Mouse (Mus musculus) central nervous system, embryonic 18 days (tissue): ENCODE data around the gene H2-DMa. TPM values are rescaled to one million over a fixed set of nuclear protein-coding genes. Genes with fewer than 3 reads are reported as not detected.

Experiments
- polyA plus RNA-seq: library from polyadenylated mRNA; depleted of rRNA; stranded (reverse); fragments of >200 nt; gene quantifications from 2 replicates; pipeline ENCODE4 v1.2.3, GENCODE M21; 2012; rRNA removed

The H2-DMa gene
- 15.7 and 16.4 TPM in 2 replicates for polyA plus RNA-seq

DNA sequence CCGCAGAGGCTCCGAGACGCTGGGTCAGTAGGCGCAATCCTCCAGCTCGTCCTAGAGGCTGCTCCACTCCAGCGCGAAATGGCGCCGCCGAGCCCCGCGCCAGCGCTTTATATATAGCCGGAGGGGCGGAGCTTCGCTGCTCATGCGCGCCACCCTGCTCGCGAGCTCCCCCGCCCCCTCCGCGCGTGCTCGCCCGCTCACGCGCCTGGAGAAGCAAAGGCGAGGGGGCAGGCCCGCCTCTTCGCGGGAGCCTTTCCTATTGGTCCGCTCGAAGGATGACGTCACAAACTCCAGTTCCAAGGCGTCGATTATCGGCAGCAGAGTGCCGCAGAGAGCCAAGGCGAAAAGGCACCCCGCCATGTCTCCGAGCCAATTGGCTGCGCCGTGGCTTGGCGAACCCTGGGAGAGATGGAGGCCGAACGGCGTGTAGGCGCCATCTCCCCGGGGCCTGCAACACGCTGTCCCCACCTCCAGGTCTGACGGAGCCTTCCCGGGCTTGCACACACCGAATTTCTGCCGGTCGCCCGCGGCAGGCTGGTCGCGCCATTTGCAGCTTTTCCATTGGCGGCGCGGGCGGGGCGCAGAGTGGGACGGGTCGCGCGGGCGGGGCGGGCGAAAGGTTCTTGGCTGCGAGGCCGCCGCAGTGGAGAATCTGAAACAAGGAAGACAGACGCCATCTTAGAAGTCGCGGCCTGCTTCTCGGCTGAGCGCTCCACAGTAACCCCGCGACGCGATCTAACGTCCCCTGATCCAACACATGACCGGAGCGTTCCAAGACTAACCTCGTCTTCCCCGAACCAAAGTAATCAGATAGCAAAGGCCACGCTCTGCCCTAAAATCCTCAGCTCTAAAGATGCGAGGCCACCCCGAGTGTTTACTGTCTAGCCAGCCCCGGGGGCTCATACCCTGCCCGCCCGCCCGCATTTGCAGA lies at the start of gene H2-DMa:
Gene H2-DMa (plus strand): TSS at position 293 of the 931 bp plus-strand sequence.

DNA sequence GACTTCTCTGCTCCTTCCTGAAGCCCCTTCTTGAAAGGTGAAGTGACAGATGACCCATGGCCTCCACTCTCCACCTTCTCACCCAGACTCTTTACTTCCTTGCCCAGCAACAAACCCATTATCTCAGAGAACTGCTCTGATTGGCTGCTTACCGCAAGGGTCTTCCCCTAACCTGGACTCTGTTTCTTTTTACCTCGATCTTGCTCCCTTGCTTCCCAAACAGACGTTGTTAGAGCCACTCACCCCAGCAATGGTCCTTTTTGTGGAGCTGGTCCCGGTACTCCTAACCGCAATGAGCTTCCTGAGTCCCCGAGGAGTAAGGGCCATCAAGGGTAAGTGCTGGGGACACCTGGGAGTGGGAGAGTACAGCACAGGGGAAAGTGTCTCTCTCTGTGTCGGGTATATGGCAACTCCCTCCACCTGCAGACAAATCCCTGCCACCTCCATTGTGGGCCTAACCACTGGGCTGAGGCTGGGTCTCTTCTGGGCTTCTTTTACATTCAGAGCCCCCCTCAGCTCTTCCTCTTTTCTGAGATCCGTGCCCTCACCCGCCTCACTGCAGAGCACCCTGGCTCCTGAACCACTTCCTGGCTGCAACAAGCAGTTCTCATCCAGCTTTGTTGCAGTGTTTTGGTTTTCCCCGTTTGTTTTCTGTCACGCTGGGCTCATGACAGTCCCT lies 27.0 kb upstream of the H2-DMa start, which contains the start of gene H2-Oa:
Gene H2-Oa (plus strand): TSS at position 144 of the 679 bp plus-strand sequence.

DNA sequence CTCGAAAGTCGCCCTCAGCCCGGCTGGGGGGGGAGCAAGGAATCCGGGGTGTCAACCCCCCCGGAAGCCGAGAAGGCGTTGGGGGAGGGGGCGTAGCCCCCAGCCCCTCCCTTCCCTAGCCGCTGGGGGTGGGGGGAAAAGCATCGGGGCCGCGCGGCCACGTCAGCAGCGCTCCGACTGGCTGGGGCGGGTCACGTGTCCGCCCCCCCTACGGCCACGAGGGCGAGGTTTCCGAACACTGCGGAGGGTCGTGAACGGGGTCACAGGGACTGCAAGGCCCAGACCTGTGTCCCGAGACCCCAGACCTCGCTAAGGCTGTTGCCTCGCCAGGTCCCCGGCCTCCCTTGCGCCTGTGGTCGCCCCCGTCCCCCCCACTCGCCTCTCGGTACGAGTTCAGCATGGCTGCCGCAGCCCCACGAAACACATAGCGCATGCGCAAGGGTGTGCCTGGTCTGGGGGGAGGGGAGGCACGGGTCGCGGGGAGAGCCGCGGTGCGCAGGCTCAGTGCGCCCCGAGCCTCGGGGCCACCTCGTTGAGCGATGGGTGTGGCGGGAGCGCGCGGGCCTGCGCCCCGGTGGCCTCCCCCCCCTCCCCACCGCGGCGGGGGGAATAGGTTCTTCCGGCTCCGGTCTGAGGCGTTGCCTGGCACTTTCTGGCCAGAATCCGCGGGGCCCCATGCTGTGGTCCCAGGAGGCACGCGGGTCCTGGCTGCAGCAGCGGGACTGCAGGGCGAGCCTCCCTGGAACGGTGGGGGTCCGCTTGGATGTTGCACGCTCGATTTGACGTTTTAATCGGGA lies 3.0 kb downstream of the H2-DMa start, which contains the start of gene Brd2:
Gene Brd2 (minus strand): TSS at position 447 of the 797 bp plus-strand sequence.

DNA sequence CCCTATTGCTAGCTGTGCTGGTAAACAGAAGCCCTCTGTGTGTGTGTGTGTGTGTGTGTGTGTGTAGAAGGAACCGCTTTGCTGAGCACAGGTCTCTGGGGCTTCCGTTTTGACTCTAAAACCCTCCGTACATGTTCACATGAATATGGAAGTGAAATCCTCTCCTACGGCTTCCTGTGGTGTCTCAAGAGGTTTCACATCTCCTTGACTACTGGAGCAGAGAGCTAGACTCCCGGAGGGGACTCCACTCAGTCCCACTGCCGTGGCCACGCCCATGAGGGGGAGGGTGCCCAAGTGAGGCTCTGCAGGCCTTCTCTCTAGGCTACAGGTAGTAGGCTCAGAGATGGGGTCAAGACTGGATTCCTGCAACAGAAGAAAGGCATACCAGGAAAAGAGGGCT lies 23.7 kb downstream of the H2-DMa start, which contains the start of gene H2-DMb2:
Gene H2-DMb2 (plus strand): TSS at position 275 of the 400 bp plus-strand sequence.

DNA sequence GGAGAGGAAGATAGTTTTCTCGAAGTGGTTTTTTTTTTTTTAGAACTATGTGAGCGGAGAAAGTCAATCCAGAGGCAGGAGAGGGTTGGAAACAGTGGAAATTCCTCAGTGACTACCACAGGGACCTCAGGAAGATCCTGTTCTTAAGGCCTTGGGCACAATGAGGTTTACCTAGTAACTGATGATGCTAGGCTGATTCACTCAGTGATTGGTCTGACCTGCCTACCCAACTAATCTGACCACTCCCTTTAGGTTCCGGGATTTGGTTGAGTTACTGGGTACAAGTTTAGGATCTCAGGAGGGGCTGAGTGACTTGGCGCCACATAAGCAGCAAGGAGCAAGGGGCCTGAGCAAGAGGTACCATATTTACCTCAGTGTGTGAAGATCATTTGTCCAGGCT lies 33.6 kb downstream of the H2-DMa start, which contains the start of gene H2-DMb1:
Gene H2-DMb1 (plus strand): TSS at position 150 of the 400 bp plus-strand sequence.

GRCm38 (mm10) chr17:34187261-34187916 lies 68.0 kb downstream of the H2-DMa start, which contains the start of the genes Tap1 and Psmb9:
Gene Tap1, plus strand, starts transcription at chr17:34187553.
Gene Psmb9, minus strand, starts transcription at chr17:34187764.

Other genes starting within 250 kb of the H2-DMa start
- not detected in 2 replicates for gene Gm7029, start 245.7 kb upstream of the H2-DMa start, polyA plus RNA-seq
- 12.0 and 13.5 TPM in 2 replicates for gene Kifc1, start 228.9 kb upstream of the H2-DMa start, polyA plus RNA-seq
- gene Platr17, start 214.4 kb upstream of the H2-DMa start, polyA plus RNA-seq, result 0.21 and 0.24 TPM in 2 replicates
- 39.3 and 40.5 TPM in 2 replicates for gene Daxx, start 210.1 kb upstream of the H2-DMa start, polyA plus RNA-seq
- 14.7 and 16.0 TPM in 2 replicates for gene Tapbp, start 203.6 kb upstream of the H2-DMa start, polyA plus RNA-seq
- 26.4 and 28.4 TPM in 2 replicates for gene Zbtb22, start 203.6 kb upstream of the H2-DMa start, polyA plus RNA-seq
- gene Rgl2, start 190.0 kb upstream of the H2-DMa start, polyA plus RNA-seq, result 183 and 190 TPM in 2 replicates
- 117 and 126 TPM in 2 replicates for gene Pfdn6, start 179.2 kb upstream of the H2-DMa start, polyA plus RNA-seq
- 20.5 and 22.2 TPM in 2 replicates for gene Wdr46, start 178.9 kb upstream of the H2-DMa start, polyA plus RNA-seq
- gene B3galt4, start 168.1 kb upstream of the H2-DMa start, polyA plus RNA-seq, result 10.4 and 11.6 TPM in 2 replicates
- 58.2 and 62.1 TPM in 2 replicates for gene Vps52, start 163.7 kb upstream of the H2-DMa start, polyA plus RNA-seq
- gene Rps18, start 163.5 kb upstream of the H2-DMa start, polyA plus RNA-seq, result 648 and 656 TPM in 2 replicates
- gene H2-K1, start 119.2 kb upstream of the H2-DMa start, polyA plus RNA-seq, result 24.0 and 24.8 TPM in 2 replicates
- 48.8 and 51.4 TPM in 2 replicates for gene Ring1, start 94.9 kb upstream of the H2-DMa start, polyA plus RNA-seq
- gene H2-Ke6, start 91.5 kb upstream of the H2-DMa start, polyA plus RNA-seq, result 98.3 and 102 TPM in 2 replicates
- 112 TPM in 2 replicates for gene Slc39a7, start 87.9 kb upstream of the H2-DMa start, polyA plus RNA-seq
- gene Rxrb, start 87.7 kb upstream of the H2-DMa start, polyA plus RNA-seq, result 82.1 and 83.7 TPM in 2 replicates
- 10.7 and 17.0 TPM in 2 replicates for gene Col11a2, start 80.1 kb upstream of the H2-DMa start, polyA plus RNA-seq
- 0.06 and 0.19 TPM in 2 replicates for gene H2-Oa, start 27.2 kb upstream of the H2-DMa start, polyA plus RNA-seq
- 144 and 169 TPM in 2 replicates for gene Brd2, start 3.1 kb downstream of the H2-DMa start, polyA plus RNA-seq
- 0.63 and 1.0 TPM in 2 replicates for gene H2-DMb2, start 23.8 kb downstream of the H2-DMa start, polyA plus RNA-seq
- gene H2-DMb1, start 33.5 kb downstream of the H2-DMa start, polyA plus RNA-seq, result 1.9 and 2.2 TPM in 2 replicates
- 4.8 and 4.9 TPM in 2 replicates for gene Tap1, start 68.0 kb downstream of the H2-DMa start, polyA plus RNA-seq
- gene Psmb9, start 68.2 kb downstream of the H2-DMa start, polyA plus RNA-seq, result 1.2 and 1.5 TPM in 2 replicates
- gene Psmb8, start 78.2 kb downstream of the H2-DMa start, polyA plus RNA-seq, result 3.5 and 4.0 TPM in 2 replicates
- gene Tap2, start 84.0 kb downstream of the H2-DMa start, polyA plus RNA-seq, result 1.9 and 2.1 TPM in 2 replicates
- 0.40 and 0.48 TPM in 2 replicates for gene H2-Ob, start 119.4 kb downstream of the H2-DMa start, polyA plus RNA-seq
- 0.74 and 1.0 TPM in 2 replicates for gene H2-Ab1, start 138.1 kb downstream of the H2-DMa start, polyA plus RNA-seq
- gene H2-Aa, start 168.3 kb downstream of the H2-DMa start, polyA plus RNA-seq, result 0.34 and 0.47 TPM in 2 replicates
- gene H2-Eb1, start 186.3 kb downstream of the H2-DMa start, polyA plus RNA-seq, result 1.8 and 1.9 TPM in 2 replicates
- 0.04 and 0.17 TPM in 2 replicates for gene H2-Eb2, start 206.1 kb downstream of the H2-DMa start, polyA plus RNA-seq
- gene Btnl2, start 235.3 kb downstream of the H2-DMa start, polyA plus RNA-seq, result not detected in 2 replicates